Mouse (Mus musculus): Measurements from ENCODE around the gene Hist1h4f. TPM values are rescaled to one million over a fixed set of nuclear protein-coding genes. Genes with fewer than 3 reads are reported as not detected.

The Hist1h4f gene
- polyA plus RNA-seq, 1 experiment, result 2.2 TPM

Other genes starting within 250 kb of the Hist1h4f start
- 0.19 and 0.23 TPM in 2 replicates for gene Zfp322a, start 182.4 kb downstream of the Hist1h4f start, polyA plus RNA-seq (2012; rRNA removed)
- 0.47 and 0.56 TPM in 2 replicates for gene Abt1, start 127.8 kb downstream of the Hist1h4f start, polyA plus RNA-seq (2012; rRNA removed)
- gene Btn1a1, start 85.7 kb downstream of the Hist1h4f start, polyA plus RNA-seq (2012; rRNA removed), result 0.02 TPM in 2 replicates
- gene Btn2a2, start 62.8 kb downstream of the Hist1h4f start, polyA plus RNA-seq (2012; rRNA removed), result not detected in 2 replicates
- gene Hist1h4h, start 20.6 kb downstream of the Hist1h4f start, polyA plus RNA-seq (2012; rRNA removed), result 10.2 and 16.4 TPM in 2 replicates
- gene Hist1h2af, start 17.7 kb downstream of the Hist1h4f start, polyA plus RNA-seq (2012; rRNA removed), result 126 and 148 TPM in 2 replicates
- gene Hist1h3g, start 16.2 kb downstream of the Hist1h4f start, polyA plus RNA-seq (2012; rRNA removed), result 15.8 and 18.3 TPM in 2 replicates
- 0.87 and 1.9 TPM in 2 replicates for gene Hist1h2bh, start 8.3 kb downstream of the Hist1h4f start, polyA plus RNA-seq (2012; rRNA removed)
- gene Hist1h3f, start 7.6 kb downstream of the Hist1h4f start, polyA plus RNA-seq (2012; rRNA removed), result 4.2 and 5.6 TPM in 2 replicates
- gene Hist1h1d, start 1.6 kb upstream of the Hist1h4f start, polyA plus RNA-seq (2012; rRNA removed), result 0.04 and 0.10 TPM in 2 replicates
- 13.8 and 14.4 TPM in 2 replicates for gene Hist1h3e, start 10.7 kb upstream of the Hist1h4f start, polyA plus RNA-seq (2012; rRNA removed)
- 3.3 and 7.8 TPM in 2 replicates for gene Hist1h2ae, start 19.6 kb upstream of the Hist1h4f start, polyA plus RNA-seq (2012; rRNA removed)
- 15.0 and 22.9 TPM in 2 replicates for gene Hist1h2bg, start 19.7 kb upstream of the Hist1h4f start, polyA plus RNA-seq (2012; rRNA removed)
- 5.2 and 7.1 TPM in 2 replicates for gene Hist1h2bf, start 22.5 kb upstream of the Hist1h4f start, polyA plus RNA-seq (2012; rRNA removed)
- 2.5 and 3.6 TPM in 2 replicates for gene Hist1h2ad, start 22.7 kb upstream of the Hist1h4f start, polyA plus RNA-seq (2012; rRNA removed)
- 5.2 and 6.2 TPM in 2 replicates for gene Hist1h3d, start 24.1 kb upstream of the Hist1h4f start, polyA plus RNA-seq (2012; rRNA removed)
- 3.2 and 3.6 TPM in 2 replicates for gene Hist1h4d, start 29.9 kb upstream of the Hist1h4f start, polyA plus RNA-seq (2012; rRNA removed)
- gene Hist1h2be, start 69.5 kb upstream of the Hist1h4f start, polyA plus RNA-seq (2012; rRNA removed), result 1.1 TPM in 2 replicates
- gene Hist1h1e, start 70.9 kb upstream of the Hist1h4f start, polyA plus RNA-seq (2012; rRNA removed), result 0.74 and 1.3 TPM in 2 replicates
- gene Hist1h2ac, start 132.3 kb upstream of the Hist1h4f start, polyA plus RNA-seq (2012; rRNA removed), result 0.47 and 0.76 TPM in 2 replicates
- gene Hist1h2bc, start 132.6 kb upstream of the Hist1h4f start, polyA plus RNA-seq (2012; rRNA removed), result 117 and 165 TPM in 2 replicates
- not detected in 2 replicates for gene Hist1h1t, start 144.2 kb upstream of the Hist1h4f start, polyA plus RNA-seq (2012; rRNA removed)
- gene Hist1h4c, start 146.8 kb upstream of the Hist1h4f start, polyA plus RNA-seq (2012; rRNA removed), result 2.2 and 4.1 TPM in 2 replicates
- 3.3 and 4.5 TPM in 2 replicates for gene Hfe, start 159.2 kb upstream of the Hist1h4f start, polyA plus RNA-seq (2012; rRNA removed)
- 24.5 and 35.7 TPM in 2 replicates for gene Hist1h1c, start 187.2 kb upstream of the Hist1h4f start, polyA plus RNA-seq (2012; rRNA removed)
- 7.1 and 11.9 TPM in 2 replicates for gene Hist1h3c, start 194.0 kb upstream of the Hist1h4f start, polyA plus RNA-seq (2012; rRNA removed)
- gene Hist1h2bb, start 195.1 kb upstream of the Hist1h4f start, polyA plus RNA-seq (2012; rRNA removed), result 3.8 and 4.6 TPM in 2 replicates
- gene Hist1h2ab, start 199.5 kb upstream of the Hist1h4f start, polyA plus RNA-seq (2012; rRNA removed), result 5.1 and 8.7 TPM in 2 replicates
- gene Hist1h3b, start 200.6 kb upstream of the Hist1h4f start, polyA plus RNA-seq (2012; rRNA removed), result 10.6 and 14.9 TPM in 2 replicates
- gene Hist1h4b, start 205.4 kb upstream of the Hist1h4f start, polyA plus RNA-seq (2012; rRNA removed), result 5.1 TPM in 1 of 2 replicates, not detected in the other
- 1.1 and 3.0 TPM in 2 replicates for gene Hist1h4a, start 209.6 kb upstream of the Hist1h4f start, polyA plus RNA-seq (2012; rRNA removed)
- 10.0 and 13.1 TPM in 2 replicates for gene Hist1h3a, start 210.7 kb upstream of the Hist1h4f start, polyA plus RNA-seq (2012; rRNA removed)
- gene Hist1h1a, start 212.0 kb upstream of the Hist1h4f start, polyA plus RNA-seq (2012; rRNA removed), result 0.09 and 0.20 TPM in 2 replicates
- not detected in 2 replicates for gene Trim38, start 218.3 kb upstream of the Hist1h4f start, polyA plus RNA-seq (2012; rRNA removed)